Mouse (Mus musculus): ENCODE results near the gene Wnk4.
A peak's percentile ranks its signal among the peaks of the same experiment; 100 is the strongest.

DNA sequence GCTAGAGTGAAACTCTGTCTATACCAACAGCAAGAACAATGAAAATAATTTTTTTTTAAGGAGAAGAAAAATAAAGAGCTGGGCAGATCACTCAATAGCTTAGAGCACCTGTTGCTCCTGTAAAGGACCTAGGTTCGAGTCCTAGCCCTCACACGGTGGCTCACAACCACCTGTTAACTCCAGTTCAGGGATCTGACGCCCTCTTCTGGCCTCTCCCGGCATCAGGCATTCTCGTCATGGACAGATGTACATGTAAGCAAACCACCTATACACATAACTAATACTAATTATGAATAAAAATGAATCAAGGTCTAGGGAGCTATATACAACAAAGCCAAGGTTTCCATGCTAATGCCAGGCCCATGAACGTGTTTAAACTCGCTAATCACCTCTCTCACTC is 40.5 kb downstream of the Wnk4 start:
- peak; percentile 15 for TF ChIP-seq CTCF (conservative IDR thresholded peaks at IDR 0.05; ENCODE audit: low read length)
- no peak for TF ChIP-seq NANOG (IDR thresholded peaks at IDR 0.05; ENCODE audit: borderline replicate concordance, low read length)
- TF ChIP-seq POU5F1 (IDR thresholded peaks at IDR 0.05; ENCODE audit: borderline replicate concordance, low read length) = no peak

Measured in E14TG2a.4 (cell line).